Mouse (Mus musculus): Measurements from ENCODE around the gene Slc13a4. TPM values are rescaled to one million over a fixed set of nuclear protein-coding genes. Genes with fewer than 3 reads are reported as not detected.

The Slc13a4 gene
- polyA plus RNA-seq, 1 experiment: not detected

DNA sequence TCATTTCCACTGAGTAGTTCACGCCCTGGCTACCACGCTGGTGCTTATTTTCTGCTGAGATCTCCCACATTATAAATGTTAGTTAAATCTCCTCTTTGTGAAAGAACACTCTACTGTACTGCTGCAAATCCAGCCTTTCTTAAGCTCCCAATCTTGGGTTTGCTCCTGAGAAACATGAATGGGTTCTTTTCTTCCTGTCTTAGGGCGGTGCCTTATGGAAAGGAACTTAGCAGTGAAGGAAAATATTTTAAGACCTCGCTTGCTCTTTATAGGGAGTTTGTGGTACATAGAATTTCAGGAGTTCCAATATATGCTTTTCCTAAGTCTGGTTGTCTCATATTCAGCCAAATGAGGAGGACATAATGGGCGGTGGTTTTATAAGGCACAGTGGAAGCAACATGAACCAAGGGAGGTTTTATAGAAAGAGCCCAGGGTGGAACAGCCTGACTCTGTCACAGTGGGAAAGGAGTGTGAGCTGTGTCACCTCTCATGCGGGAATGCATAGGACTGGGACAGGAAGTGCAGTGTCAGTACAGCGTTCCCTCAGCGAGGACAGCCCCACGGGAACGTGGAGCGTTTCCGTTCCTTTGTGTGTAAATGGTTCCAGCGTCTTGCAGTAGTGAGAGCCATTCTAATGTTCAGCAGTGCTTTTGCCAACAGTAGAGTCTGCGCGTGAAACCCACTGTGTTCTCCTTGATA lies 42.2 kb downstream of the Slc13a4 start:
- H3K27ac ChIP-seq (ENCODE audit: insufficient read depth, low read depth, low read length): no peak overlapping the region
- no peak overlapping the region for H3K4me3 ChIP-seq (ENCODE audit: insufficient read depth, low read length)
- no peaks in the 10 kb centered on the region for H3K4me1 ChIP-seq (ENCODE audit: control insufficient read depth, insufficient read depth, low read length)
- TF ChIP-seq CTCF (IDR thresholded peaks at IDR 0.05; ENCODE audit: low read depth, low read length): no peak
- no peak for TF ChIP-seq POLR2A (IDR thresholded peaks at IDR 0.05; ENCODE audit: borderline replicate concordance, low read depth, low read length)

DNA sequence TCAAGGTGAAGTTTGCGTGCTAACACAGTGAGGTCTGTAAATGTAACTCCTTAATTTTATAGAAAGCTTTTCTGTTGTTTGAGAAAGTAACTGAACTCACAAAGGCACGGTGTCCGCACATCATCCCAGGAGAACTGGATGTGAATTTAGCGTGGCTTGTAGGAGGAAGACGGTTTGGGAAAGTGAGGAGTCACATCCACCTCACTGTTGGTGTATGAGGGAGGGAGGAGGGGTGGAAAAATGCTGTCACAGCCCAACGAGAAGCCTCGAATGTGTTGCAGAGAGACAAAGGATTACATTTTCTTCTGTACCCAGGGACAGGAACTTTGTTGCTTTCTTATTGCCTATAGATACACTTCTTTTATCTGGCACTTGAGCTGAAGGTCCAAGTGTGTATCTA lies 47.4 kb downstream of the Slc13a4 start:
- TF ChIP-seq POLR2A (IDR thresholded peaks at IDR 0.05; ENCODE audit: borderline replicate concordance, low read depth, low read length) (no peak), CTCF (IDR thresholded peaks at IDR 0.05; ENCODE audit: low read depth, low read length) (no peak)
- H3K4me1 ChIP-seq (ENCODE audit: control insufficient read depth, insufficient read depth, low read length): peaks cover 29% of the 10 kb centered on the region
- no peak overlapping the region for H3K4me3 ChIP-seq (ENCODE audit: insufficient read depth, low read length)
- H3K27ac ChIP-seq (ENCODE audit: insufficient read depth, low read depth, low read length): no peak overlapping the region

GRCm38 (mm10) chr6:35259526-35259925 lies 48.4 kb downstream of the Slc13a4 start:
- Histone ChIP-seq H3K27ac (ENCODE audit: insufficient read depth, low read depth, low read length) (no peak overlapping the region), H3K4me1 (ENCODE audit: control insufficient read depth, insufficient read depth, low read length) (peaks cover 39% of the 10 kb centered on the region), H3K4me3 (ENCODE audit: insufficient read depth, low read length) (no peak overlapping the region)
- no peak for TF ChIP-seq POLR2A (IDR thresholded peaks at IDR 0.05; ENCODE audit: borderline replicate concordance, low read depth, low read length)
- TF ChIP-seq CTCF (IDR thresholded peaks at IDR 0.05; ENCODE audit: low read depth, low read length): no peak

DNA sequence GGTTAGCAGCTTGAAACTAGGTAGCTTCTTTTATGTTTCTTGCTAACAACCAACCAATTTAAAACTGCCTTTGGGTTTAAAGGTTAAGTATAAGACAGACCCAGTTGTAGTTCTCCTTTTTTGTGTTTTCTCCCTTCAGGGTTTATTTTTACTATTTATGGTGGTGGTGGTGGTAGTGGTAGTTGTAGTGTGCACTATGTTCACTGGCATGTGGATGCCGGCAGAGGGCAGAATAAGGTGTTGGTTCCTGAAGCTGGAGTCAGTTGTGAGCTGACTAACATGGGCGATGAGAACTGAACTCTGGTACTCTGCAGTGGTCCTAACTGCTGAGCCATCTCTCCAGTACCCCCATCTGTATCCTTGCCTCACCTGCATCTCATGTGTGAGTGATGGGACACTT lies 49.0 kb downstream of the Slc13a4 start:
- Histone ChIP-seq H3K4me1 (ENCODE audit: control insufficient read depth, insufficient read depth, low read length) (peaks cover 44% of the 10 kb centered on the region), H3K27ac (ENCODE audit: insufficient read depth, low read depth, low read length) (no peak overlapping the region), H3K4me3 (ENCODE audit: insufficient read depth, low read length) (no peak overlapping the region)
- TF ChIP-seq CTCF (IDR thresholded peaks at IDR 0.05; ENCODE audit: low read depth, low read length): no peak
- TF ChIP-seq POLR2A (IDR thresholded peaks at IDR 0.05; ENCODE audit: borderline replicate concordance, low read depth, low read length): no peak

DNA sequence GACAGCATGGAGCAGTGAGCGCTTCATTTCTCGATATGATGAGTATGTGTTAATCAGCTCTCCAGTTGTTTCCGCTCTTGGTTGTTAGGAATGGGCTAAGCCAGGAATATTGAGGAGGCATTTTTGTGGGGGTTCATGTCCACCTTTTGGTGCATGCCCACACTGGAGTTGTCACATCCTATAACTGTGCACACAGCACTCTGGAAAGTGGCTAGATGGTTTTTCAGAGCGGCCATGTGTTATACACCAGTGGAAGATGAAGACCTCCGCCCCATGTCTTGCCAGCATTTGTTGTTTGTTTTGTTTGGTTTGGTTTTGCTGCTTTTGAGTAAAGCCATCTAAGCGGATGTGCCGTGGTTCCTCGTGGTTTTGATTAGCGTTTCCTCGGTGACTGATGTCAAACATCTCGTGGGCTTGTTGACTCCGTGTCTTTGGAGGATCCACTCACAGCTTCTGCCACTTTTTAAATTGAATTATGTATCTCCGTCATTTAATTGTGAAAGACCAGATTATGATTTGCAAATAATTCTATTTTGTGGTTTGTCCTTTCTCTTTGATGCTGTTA lies 50.2 kb downstream of the Slc13a4 start:
- H3K4me1 ChIP-seq (ENCODE audit: control insufficient read depth, insufficient read depth, low read length): peaks cover 47% of the 10 kb centered on the region
- no peak for TF ChIP-seq POLR2A (IDR thresholded peaks at IDR 0.05; ENCODE audit: borderline replicate concordance, low read depth, low read length)
- TF ChIP-seq CTCF (IDR thresholded peaks at IDR 0.05; ENCODE audit: low read depth, low read length): no peak
- H3K4me3 ChIP-seq (ENCODE audit: insufficient read depth, low read length): no peak overlapping the region
- no peak overlapping the region for H3K27ac ChIP-seq (ENCODE audit: insufficient read depth, low read depth, low read length)

GRCm38 (mm10) chr6:35256691-35257090 lies 51.2 kb downstream of the Slc13a4 start:
- Histone ChIP-seq H3K27ac (ENCODE audit: insufficient read depth, low read depth, low read length) (peak overlapping the region; percentile 39), H3K4me3 (ENCODE audit: insufficient read depth, low read length) (peak overlapping the region; percentile 0; the same call in 1 of the 2 replicates), H3K4me1 (ENCODE audit: control insufficient read depth, insufficient read depth, low read length) (peaks cover 48% of the 10 kb centered on the region)
- TF ChIP-seq CTCF (IDR thresholded peaks at IDR 0.05; ENCODE audit: low read depth, low read length) (no peak), POLR2A (IDR thresholded peaks at IDR 0.05; ENCODE audit: borderline replicate concordance, low read depth, low read length) (no peak)

- Histone ChIP-seq H3K4me1 (ENCODE audit: control insufficient read depth, insufficient read depth, low read length) (peaks cover 48% of the 10 kb centered on the region), H3K4me3 (ENCODE audit: insufficient read depth, low read length) (no peak overlapping the region; the same call in 1 of the 2 replicates)
These were observed 52.9 kb downstream of the Slc13a4 start for GRCm38 (mm10) chr6:35255017-35255416.

GRCm38 (mm10) chr6:35254136-35254904 lies 53.6 kb downstream of the Slc13a4 start:
- Histone ChIP-seq H3K27ac (ENCODE audit: insufficient read depth, low read depth, low read length) (no peak overlapping the region), H3K4me3 (ENCODE audit: insufficient read depth, low read length) (peak overlapping the region; percentile 80), H3K4me1 (ENCODE audit: control insufficient read depth, insufficient read depth, low read length) (peaks cover 43% of the 10 kb centered on the region)
- TF ChIP-seq POLR2A (IDR thresholded peaks at IDR 0.05; ENCODE audit: borderline replicate concordance, low read depth, low read length): no peak
- TF ChIP-seq CTCF (IDR thresholded peaks at IDR 0.05; ENCODE audit: low read depth, low read length): no peak

More at GRCm38 (mm10) chr6:35255017-35255416, 52.9 kb downstream of the Slc13a4 start:
- no peak overlapping the region for H3K27ac ChIP-seq (ENCODE audit: insufficient read depth, low read depth, low read length)
- TF ChIP-seq POLR2A (IDR thresholded peaks at IDR 0.05; ENCODE audit: borderline replicate concordance, low read depth, low read length): no peak
- TF ChIP-seq CTCF (IDR thresholded peaks at IDR 0.05; ENCODE audit: low read depth, low read length): no peak

GRCm38 (mm10) chr6:35253474-35253873 lies 54.5 kb downstream of the Slc13a4 start:
- Histone ChIP-seq H3K4me1 (ENCODE audit: control insufficient read depth, insufficient read depth, low read length) (peaks cover 38% of the 10 kb centered on the region), H3K27ac (ENCODE audit: insufficient read depth, low read depth, low read length) (peak overlapping the region; percentile 84), H3K4me3 (ENCODE audit: insufficient read depth, low read length) (peak overlapping the region; percentile 80)
- no peak for TF ChIP-seq POLR2A (IDR thresholded peaks at IDR 0.05; ENCODE audit: borderline replicate concordance, low read depth, low read length)
- TF ChIP-seq CTCF (IDR thresholded peaks at IDR 0.05; ENCODE audit: low read depth, low read length): no peak
